Mouse (Mus musculus): Measurements from ENCODE around the gene Olfr90.

Olfr90 gene

DNA sequence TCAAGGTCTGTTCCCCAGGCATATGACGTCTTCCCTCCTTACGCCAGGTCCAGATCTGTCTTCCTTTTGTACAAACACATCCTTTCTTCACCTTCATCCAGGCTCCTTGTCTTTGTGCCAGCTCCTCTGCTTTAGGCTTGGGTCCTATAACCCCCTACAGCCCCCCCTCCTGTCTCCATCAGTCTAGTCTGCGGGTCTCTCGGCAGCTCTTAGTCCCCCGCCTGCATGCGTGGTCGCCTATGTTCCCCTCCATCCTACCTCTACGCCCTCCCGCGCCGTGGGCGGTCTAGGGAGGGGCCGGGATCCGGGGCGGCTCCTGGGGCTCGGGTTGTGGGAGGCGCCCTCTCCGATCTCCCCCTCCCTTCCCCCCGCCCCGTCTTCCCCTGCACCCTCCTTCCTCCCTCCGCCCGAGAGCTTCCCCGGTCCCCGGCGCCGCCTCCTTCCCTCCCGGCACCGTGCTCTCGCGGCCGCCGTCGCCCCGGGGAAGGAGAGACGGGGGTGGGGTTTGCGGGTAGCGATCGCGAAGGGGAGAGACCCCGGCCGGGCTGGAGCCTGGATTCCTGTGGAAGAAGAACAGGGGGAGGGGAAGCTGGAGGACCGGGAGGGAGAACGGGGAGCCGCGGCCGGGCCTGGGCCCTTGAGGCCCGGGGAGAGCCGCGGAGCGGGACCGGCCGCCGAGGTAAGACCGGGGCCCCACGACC is 42.5 kb downstream of the Olfr90 start, which contains the start of gene Gabbr1:
Gabbr1 (plus strand) TSS at position 356 of the 701 bp plus-strand sequence.
- TF ChIP-seq GATA4 (IDR thresholded peaks at IDR 0.05; ENCODE audit: insufficient replicate concordance, low read length), result no peak

DNA sequence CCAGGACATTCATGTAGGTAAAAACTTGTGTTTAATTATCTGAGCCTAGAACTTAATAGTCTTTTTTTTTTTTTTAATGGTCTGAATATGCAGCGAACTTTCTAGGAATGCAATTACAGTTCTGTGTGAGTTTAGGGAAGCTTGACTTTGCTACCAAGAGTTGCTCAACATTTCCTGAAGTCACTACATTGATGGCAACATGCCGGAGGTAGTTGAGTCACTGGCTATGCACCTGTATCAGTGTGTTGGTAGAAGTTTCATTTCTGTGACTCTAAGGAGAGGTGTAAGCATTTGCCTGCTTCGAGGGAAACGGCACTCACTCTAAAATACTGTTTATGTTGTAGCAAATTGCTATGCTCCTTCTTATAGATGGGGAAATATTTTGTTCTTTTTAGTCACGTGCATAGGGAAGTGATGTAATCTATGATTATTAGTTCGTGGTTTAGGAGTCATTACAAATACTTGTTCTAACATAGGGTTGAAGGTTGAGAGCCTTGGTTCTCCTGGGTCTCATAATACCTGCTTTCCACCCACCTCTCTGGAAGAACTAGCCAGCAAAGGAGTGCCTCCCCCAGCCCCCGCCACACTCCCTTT is 43.6 kb downstream of the Olfr90 start:
- TF ChIP-seq GATA4 (IDR thresholded peaks at IDR 0.05; ENCODE audit: insufficient replicate concordance, low read length), result no peak

DNA sequence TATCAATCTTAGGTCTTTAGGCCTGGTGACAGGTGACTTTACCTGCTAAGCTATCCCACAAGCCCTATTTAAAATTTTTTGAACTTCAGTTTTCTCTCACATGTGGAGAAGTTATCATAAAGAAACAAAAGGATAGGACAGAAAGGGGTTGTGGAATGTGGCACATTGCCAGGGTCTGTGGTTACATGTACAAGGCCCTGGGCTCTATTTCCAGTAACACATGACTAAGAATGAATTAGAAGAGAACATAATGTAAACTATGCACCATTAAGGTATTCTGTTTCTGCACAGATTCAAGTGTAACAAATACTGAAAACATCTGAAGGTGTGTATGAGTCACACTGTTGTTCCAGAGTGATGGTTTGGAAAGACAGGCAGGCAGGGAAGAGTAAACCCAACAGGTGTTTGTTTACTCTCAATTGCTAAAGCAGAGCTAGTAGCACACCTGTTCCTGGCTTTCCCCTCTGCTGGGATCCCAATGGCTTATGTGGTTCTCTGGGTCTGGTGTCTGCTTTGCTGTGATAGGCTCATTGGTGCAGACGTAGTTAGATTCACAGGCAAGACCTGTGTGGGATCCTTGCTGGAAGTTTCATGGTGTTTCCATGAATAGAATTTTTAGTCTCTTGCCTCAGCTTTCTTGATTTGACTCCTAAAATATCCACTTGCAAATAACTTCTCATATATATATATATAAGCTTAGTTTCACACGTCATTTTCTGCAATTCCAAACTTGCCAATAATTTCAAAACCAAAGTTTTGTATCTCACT is 49.0 kb downstream of the Olfr90 start:
- TF ChIP-seq GATA4 (IDR thresholded peaks at IDR 0.05; ENCODE audit: insufficient replicate concordance, low read length), result no peak
